Mouse (Mus musculus) left cerebral cortex, postnatal 14 days (tissue): ENCODE data around the gene Atg13. TPM values are rescaled to one million over a fixed set of nuclear protein-coding genes. Genes with fewer than 3 reads are reported as not detected.
"Not testable (repeated sequence)": the region's sequence is repeated elsewhere in the genome, so short reads cannot be mapped to it uniquely, and the experiment has no call there.

Source experiments
- DNase-seq, 2 experiments: peaks; one replicate each; pipeline ENCODE4 v3.0.0; 2021 to 2022; ENCODE audit warnings: low spot score in 2 of 2, mixed read lengths in 1 of 2
- intact Hi-C: fragments of 180-260 bp; cut with DNase I; formaldehyde crosslinking; loops from one replicate; pipeline ENCODE4 v1.15.1; 2025
- long read RNA-seq, 2 experiments: library from polyadenylated mRNA; stranded (forward); transcript quantifications; one replicate each; pipeline ENCODE4 v2.0.0; 2021
- total RNA-seq, 2 experiments: library from RNA; stranded (reverse); gene quantifications; 2 replicates each; pipeline ENCODE4 v1.2.3; 2021

Atg13 gene
- 10 to 100 TPM; 73.5 to 74.6 TPM for total RNA-seq
- long read RNA-seq, experiment 1, transcript Atg13-201 (17 exons, 3,604 nt), result major isoform, 23 of 72 reads
- long read RNA-seq, experiment 1, transcript Atg13-202 (16 exons, 3,551 nt), result minor isoform, 5 of 72 reads
- long read RNA-seq, experiment 1, partial matches to known transcripts, result 13 of 72 reads
- long read RNA-seq, experiment 1, other reads (novel, unspliced or antisense), result 28 of 72 reads
- long read RNA-seq, experiment 2, transcript Atg13-201 (17 exons, 3,604 nt), result major isoform, 21 of 48 reads
- long read RNA-seq, experiment 2, partial matches to known transcripts, result 5 of 48 reads
- long read RNA-seq, experiment 2, other reads (novel, unspliced or antisense), result 22 of 48 reads

GRCm38 (mm10) chr2:91710272-91711234 lies at the start of gene Atg13, which contains the start of gene Harbi1:
Atg13 (minus strand) TSS chr2:91710576.
Harbi1 (plus strand) TSS chr2:91710852.
- DNase-seq, result peak; percentile 89 to 93
- intact Hi-C loops, result no loop called here

GRCm38 (mm10) chr2:91749811-91750261 lies 39.5 kb upstream of the Atg13 start:
- intact Hi-C loops, result no loop called here
- peak in 1 of 2 experiments; percentile 19 for DNase-seq

GRCm38 (mm10) chr2:91744686-91745085 lies 34.3 kb upstream of the Atg13 start:
- intact Hi-C loops, result no loop called here
- no peak for DNase-seq

GRCm38 (mm10) chr2:91739586-91739985 lies 29.2 kb upstream of the Atg13 start:
- DNase-seq, result no peak
- intact Hi-C loops, result no loop called here

GRCm38 (mm10) chr2:91735221-91735620 lies 24.8 kb upstream of the Atg13 start:
- DNase-seq, result no peak
- intact Hi-C loops, result no loop called here

GRCm38 (mm10) chr2:91729971-91730821 lies 19.8 kb upstream of the Atg13 start, which contains the start of gene Ambra1:
Ambra1 (plus strand) TSS chr2:91730134.
- intact Hi-C loops, result no loop called here
- DNase-seq, result peak; percentile 88 to 94

GRCm38 (mm10) chr2:91729571-91729970 lies 19.2 kb upstream of the Atg13 start:
- no peak for DNase-seq
- intact Hi-C loops, result no loop called here

GRCm38 (mm10) chr2:91727011-91727410 lies 16.6 kb upstream of the Atg13 start:
- intact Hi-C loops, result no loop called here
- no peak for DNase-seq

- DNase-seq, intact Hi-C loops: not testable (repeated sequence)
Observed at GRCm38 (mm10) chr2:91725476-91725875, 15.1 kb upstream of the Atg13 start.

- no peak for DNase-seq
- intact Hi-C loops, result no loop called here
Observed at GRCm38 (mm10) chr2:91724716-91725115, 14.3 kb upstream of the Atg13 start.

GRCm38 (mm10) chr2:91723951-91724350 lies 13.6 kb upstream of the Atg13 start:
- DNase-seq, result no peak
- intact Hi-C loops, result no loop called here

- DNase-seq, result no peak
- intact Hi-C loops, result no loop called here
Observed at GRCm38 (mm10) chr2:91723382-91723781, 13.0 kb upstream of the Atg13 start.

- intact Hi-C loops, result no loop called here
Observed at GRCm38 (mm10) chr2:91718276-91718675, 7.9 kb upstream of the Atg13 start.

GRCm38 (mm10) chr2:91714921-91715320 lies 4.5 kb upstream of the Atg13 start:
- intact Hi-C loops, result no loop called here
- DNase-seq, result no peak

More at GRCm38 (mm10) chr2:91718276-91718675, 7.9 kb upstream of the Atg13 start:
- DNase-seq, result no peak

GRCm38 (mm10) chr2:91711256-91711925 lies 1.0 kb upstream of the Atg13 start:
- DNase-seq, result no peak
- intact Hi-C loops, result no loop called here

GRCm38 (mm10) chr2:91708361-91708760 lies 2.0 kb downstream of the Atg13 start:
- intact Hi-C loops, result no loop called here
- no peak for DNase-seq

GRCm38 (mm10) chr2:91706456-91706855 lies 3.9 kb downstream of the Atg13 start:
- DNase-seq, result no peak
- intact Hi-C loops, result no loop called here

- DNase-seq, result no peak
- intact Hi-C loops, result no loop called here
Observed at GRCm38 (mm10) chr2:91705736-91706135, 4.6 kb downstream of the Atg13 start.

- DNase-seq, result no peak
- intact Hi-C loops, result no loop called here
Observed at GRCm38 (mm10) chr2:91701366-91701765, 9.0 kb downstream of the Atg13 start.
